Mouse (Mus musculus): ENCODE results near the gene Caln1.

DNA sequence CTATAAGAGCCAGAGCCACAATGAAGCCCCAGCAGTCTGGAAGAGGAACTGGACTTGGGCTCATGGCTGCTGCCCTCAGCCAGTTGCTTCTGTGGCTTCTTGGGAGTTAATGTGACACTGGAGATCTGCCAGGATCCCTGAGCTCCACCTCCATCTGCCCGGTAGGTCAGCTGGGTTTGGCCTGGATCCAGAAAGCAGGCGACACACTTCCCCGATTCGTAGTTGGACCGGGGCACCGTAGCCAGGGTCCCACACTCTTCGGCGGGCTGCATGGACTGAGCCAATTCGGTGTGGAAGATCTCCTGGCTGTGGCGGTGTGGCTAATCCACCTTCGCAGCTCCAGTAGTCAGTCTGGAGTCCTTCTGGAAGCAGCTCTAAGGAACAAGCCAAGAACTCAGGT lies at the start of gene Caln1:
- TF ChIP-seq CTCF (conservative IDR thresholded peaks at IDR 0.05; ENCODE audit: low read length) (no peak), NANOG (IDR thresholded peaks at IDR 0.05; ENCODE audit: borderline replicate concordance, low read length) (no peak), POU5F1 (IDR thresholded peaks at IDR 0.05; ENCODE audit: borderline replicate concordance, low read length) (no peak)

All from E14TG2a.4 (cell line).